Mouse (Mus musculus) kidney, embryonic 15.5 days (tissue): Measurements from ENCODE around the gene Ankrd31. TPM values are rescaled to one million over a fixed set of nuclear protein-coding genes. Genes with fewer than 3 reads are reported as not detected.
"Not testable (repeated sequence)": the region's sequence is repeated elsewhere in the genome, so short reads cannot be mapped to it uniquely, and the experiment has no call there.

Experiments
- ATAC-seq: fragments of 200-750 bp; cut with Nextera tagmentation; replicated peaks from 2 replicates; pipeline ENCODE4 v1.8.0; 2017; ENCODE audit warnings: moderate TSS enrichment; ENCODE audit not compliant: low FRiP score
- H3K27ac ChIP-seq: fragments of 300-500 bp; sonication (generic); 2 replicates; pipeline ENCODE4 v1.5.1; 2015; ENCODE audit warnings: mild to moderate bottlenecking, inconsistent platforms
- H3K27me3 ChIP-seq: fragments of 300-500 bp; sonication (generic); 2 replicates; pipeline ENCODE4 v1.6.1; 2015; ENCODE audit warnings: inconsistent platforms
- H3K36me3 ChIP-seq: fragments of 300-500 bp; sonication (generic); 2 replicates; pipeline ENCODE4 v1.6.1; 2015; ENCODE audit warnings: inconsistent platforms
- H3K4me1 ChIP-seq: fragments of 300-500 bp; sonication (generic); 2 replicates; pipeline ENCODE4 v1.6.1; 2015; ENCODE audit warnings: inconsistent platforms
- H3K4me2 ChIP-seq: fragments of 300-500 bp; sonication (generic); 2 replicates; pipeline ENCODE4 v1.6.1; 2015; ENCODE audit warnings: moderate library complexity, mild to moderate bottlenecking, inconsistent platforms
- H3K4me3 ChIP-seq: fragments of 300-500 bp; sonication (generic); replicated peaks from 2 replicates; pipeline ENCODE4 v1.5.1; 2015; ENCODE audit warnings: mild to moderate bottlenecking, inconsistent platforms
- H3K9ac ChIP-seq: fragments of 300-500 bp; sonication (generic); 2 replicates; pipeline ENCODE4 v1.6.1; 2015; ENCODE audit warnings: mild to moderate bottlenecking, inconsistent platforms
- H3K9me3 ChIP-seq: fragments of 300-500 bp; sonication (generic); replicated peaks from 2 replicates; pipeline ENCODE4 v1.6.1; 2016; ENCODE audit warnings: inconsistent platforms
- WGBS: fragments of 180-500 bp; shearing (Covaris S2); methylation state at CpG from one replicate; pipeline ENCODE4 v1.1.7; 2015; ENCODE audit warnings: mixed read lengths; 5-methylcytosine and 5-hydroxymethylcytosine counted together
- polyA plus RNA-seq: library from polyadenylated mRNA; unstranded; fragments of >200 nt; fragmentation: Nextera tagmentation; extraction: Ambion mirVana; gene quantifications from 2 replicates; pipeline ENCODE4 v1.2.1, GENCODE M21; 2015

Gene Ankrd31
- polyA plus RNA-seq, 1 experiment from 2014 or later = not detected

DNA sequence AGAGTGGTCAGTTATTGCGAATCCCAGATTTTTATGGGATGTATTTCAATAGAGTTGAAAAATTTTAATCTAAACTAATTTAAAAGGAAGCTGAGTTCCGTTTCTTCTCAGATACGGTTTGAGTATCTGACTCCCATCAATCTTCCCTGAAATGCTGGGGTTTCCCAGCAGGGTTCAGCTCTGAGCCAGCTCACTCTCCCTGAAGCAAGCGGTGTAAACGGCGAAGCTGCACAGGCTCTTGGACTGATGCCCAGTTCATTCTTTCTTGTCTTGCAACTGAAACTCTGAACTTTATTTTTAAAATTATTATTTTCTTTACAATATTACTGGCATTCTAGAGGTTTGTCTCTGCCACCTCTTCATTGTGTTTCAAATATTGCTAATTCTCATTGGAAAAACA is 2.0 kb upstream of the Ankrd31 start:
- Histone ChIP-seq H3K4me2 (no peak overlapping the region), H3K27ac (no peak overlapping the region), H3K27me3 (no peaks in the 10 kb centered on the region), H3K4me1 (no peaks in the 10 kb centered on the region), H3K9ac (no peak overlapping the region), H3K9me3 (no peaks in the 10 kb centered on the region), H3K4me3 (no peak overlapping the region), H3K36me3 (no peaks in the 10 kb centered on the region)
- no peak for ATAC-seq
- 41% methylated on average over 6 of the region's 6 CpGs for WGBS

DNA sequence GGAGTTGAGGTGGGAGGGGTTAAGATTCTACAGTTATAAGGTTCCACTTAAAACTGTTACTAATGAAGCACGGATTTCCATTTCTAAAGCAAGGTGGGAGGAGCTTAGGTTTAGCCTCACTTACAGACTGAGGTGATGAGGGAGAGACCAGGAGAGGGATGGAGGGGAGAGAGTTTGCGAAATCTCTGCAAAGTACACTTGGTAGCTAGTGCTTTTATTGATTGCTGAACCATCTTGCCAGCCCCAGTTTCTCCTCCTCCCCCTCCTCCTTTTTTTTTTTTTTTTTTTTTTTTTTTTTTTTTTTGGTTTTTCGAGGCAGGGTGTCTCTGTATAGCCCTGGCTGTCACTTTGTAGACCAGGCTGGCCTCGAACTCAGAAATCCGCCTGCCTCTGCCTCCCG is 1.8 kb downstream of the Ankrd31 start:
- H3K4me1 ChIP-seq = no peaks in the 10 kb centered on the region
- no peak overlapping the region for H3K4me2 ChIP-seq
- no peaks in the 10 kb centered on the region for H3K9me3 ChIP-seq
- no peak overlapping the region for H3K4me3 ChIP-seq
- WGBS = 90% methylated on average over 6 of the region's 6 CpGs
- no peak overlapping the region for H3K9ac ChIP-seq
- H3K27ac ChIP-seq = no peak overlapping the region
- ATAC-seq = no peak
- no peaks in the 10 kb centered on the region for H3K36me3 ChIP-seq
- no peaks in the 10 kb centered on the region for H3K27me3 ChIP-seq

DNA sequence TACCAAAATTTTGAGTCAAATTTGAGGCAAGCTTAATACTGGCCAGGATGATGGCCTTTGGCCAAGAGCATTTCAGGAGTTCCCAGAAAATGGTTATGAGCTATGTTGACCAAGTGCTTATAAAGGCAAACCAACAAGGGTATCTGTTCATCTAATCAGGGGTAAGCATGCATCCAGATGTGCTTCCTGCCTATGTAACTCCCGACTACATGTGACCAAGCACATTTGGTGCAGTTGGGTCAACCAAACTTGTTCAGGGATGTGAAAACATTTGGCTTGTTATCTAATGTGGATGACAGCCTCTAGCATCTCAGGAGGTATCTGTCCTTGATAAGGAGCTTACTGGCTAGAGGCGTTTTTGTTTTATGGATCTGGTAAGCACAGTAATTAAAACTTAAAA is 12.8 kb downstream of the Ankrd31 start:
- H3K4me1 ChIP-seq = no peaks in the 10 kb centered on the region
- no peaks in the 10 kb centered on the region for H3K36me3 ChIP-seq
- H3K4me3 ChIP-seq = no peak overlapping the region
- H3K27me3 ChIP-seq = no peaks in the 10 kb centered on the region
- H3K9ac ChIP-seq = no peak overlapping the region
- WGBS = 83% methylated on average over 2 of the region's 2 CpGs
- no peak overlapping the region for H3K4me2 ChIP-seq
- no peak overlapping the region for H3K27ac ChIP-seq
- no peaks in the 10 kb centered on the region for H3K9me3 ChIP-seq
- no peak for ATAC-seq

DNA sequence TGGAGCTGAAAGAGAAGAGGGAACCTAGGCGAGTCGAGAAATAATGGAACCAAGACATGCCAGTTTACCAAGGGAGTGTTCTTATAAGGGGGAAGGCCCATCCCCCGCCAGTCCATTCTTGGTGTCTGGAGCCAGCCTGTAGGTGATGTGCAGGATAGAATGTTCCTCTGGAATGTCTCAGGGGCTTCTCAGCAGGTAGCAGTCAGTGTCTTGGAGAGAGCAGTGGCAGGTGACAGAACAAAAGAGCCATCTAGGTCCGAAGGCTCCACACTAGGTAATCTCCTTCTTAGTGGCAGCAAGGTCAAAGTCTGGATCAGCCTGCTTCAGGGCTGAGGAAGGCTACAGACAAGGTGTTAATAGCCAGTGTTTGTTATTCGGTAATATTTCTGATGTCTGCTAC is 38.0 kb downstream of the Ankrd31 start:
- H3K36me3 ChIP-seq, ATAC-seq, H3K4me2 ChIP-seq, H3K4me3 ChIP-seq, H3K9ac ChIP-seq, H3K9me3 ChIP-seq, H3K27ac ChIP-seq, H3K4me1 ChIP-seq, H3K27me3 ChIP-seq: not testable (repeated sequence)
- WGBS = 87% methylated on average over 5 of the region's 5 CpGs

- Histone ChIP-seq H3K4me3 (no peak overlapping the region), H3K9ac (no peak overlapping the region), H3K27ac (no peak overlapping the region), H3K9me3 (no peaks in the 10 kb centered on the region), H3K4me2 (no peak overlapping the region), H3K36me3 (no peaks in the 10 kb centered on the region), H3K4me1 (no peaks in the 10 kb centered on the region), H3K27me3 (no peaks in the 10 kb centered on the region)
- 88% methylated on average over 2 of the region's 2 CpGs for WGBS
- ATAC-seq = no peak
These were observed 45.4 kb downstream of the Ankrd31 start for GRCm38 (mm10) chr13:96793451-96793850.

- Histone ChIP-seq H3K4me3 (no peak overlapping the region), H3K36me3 (no peaks in the 10 kb centered on the region), H3K4me2 (no peak overlapping the region), H3K9me3 (no peaks in the 10 kb centered on the region), H3K27ac (no peak overlapping the region), H3K9ac (no peak overlapping the region), H3K27me3 (no peaks in the 10 kb centered on the region), H3K4me1 (no peaks in the 10 kb centered on the region)
- no peak for ATAC-seq
- 67% methylated on average over 3 of the region's 3 CpGs for WGBS
These were observed 47.2 kb downstream of the Ankrd31 start for GRCm38 (mm10) chr13:96795301-96795700.

DNA sequence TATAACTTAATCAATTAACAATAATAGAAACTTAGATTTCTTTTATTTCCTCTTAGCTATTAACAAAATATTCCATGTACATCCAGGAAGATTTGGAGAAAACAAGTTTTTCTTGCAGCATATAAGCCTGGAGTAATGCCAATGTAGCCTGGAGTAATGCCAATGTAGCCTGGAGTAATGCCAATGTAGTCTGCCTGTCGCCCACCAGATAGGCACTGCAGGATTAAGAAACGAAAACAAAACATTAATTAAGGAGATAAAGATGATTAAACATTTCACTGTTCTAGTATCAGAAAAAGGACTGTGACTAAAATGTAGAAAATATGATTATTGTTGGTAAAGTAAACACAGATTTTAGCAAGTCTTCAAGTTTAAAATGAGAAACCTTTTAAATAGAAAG is 49.4 kb downstream of the Ankrd31 start:
- WGBS = 46% methylated on average over 2 of the region's 2 CpGs
- H3K4me2 ChIP-seq = no peak overlapping the region
- no peaks in the 10 kb centered on the region for H3K27me3 ChIP-seq
- no peaks in the 10 kb centered on the region for H3K4me1 ChIP-seq
- H3K9me3 ChIP-seq = no peaks in the 10 kb centered on the region
- no peak overlapping the region for H3K9ac ChIP-seq
- no peak overlapping the region for H3K27ac ChIP-seq
- H3K36me3 ChIP-seq = no peaks in the 10 kb centered on the region
- ATAC-seq = no peak
- no peak overlapping the region for H3K4me3 ChIP-seq

- Histone ChIP-seq H3K9ac (no peak overlapping the region), H3K4me2 (no peak overlapping the region), H3K4me3 (no peak overlapping the region), H3K36me3 (no peaks in the 10 kb centered on the region), H3K4me1 (no peaks in the 10 kb centered on the region), H3K9me3 (no peaks in the 10 kb centered on the region), H3K27me3 (no peaks in the 10 kb centered on the region), H3K27ac (no peak overlapping the region)
- WGBS = 83% methylated on average over 1 of the region's 1 CpGs
- ATAC-seq = no peak
These were observed 101.7 kb downstream of the Ankrd31 start for GRCm38 (mm10) chr13:96849752-96850151.

GRCm38 (mm10) chr13:96852133-96852532 is 104.1 kb downstream of the Ankrd31 start:
- no peaks in the 10 kb centered on the region for H3K27me3 ChIP-seq
- no peaks in the 10 kb centered on the region for H3K36me3 ChIP-seq
- H3K4me2 ChIP-seq = no peak overlapping the region
- H3K27ac ChIP-seq = no peak overlapping the region
- no peak overlapping the region for H3K9ac ChIP-seq
- no peak for ATAC-seq
- no peaks in the 10 kb centered on the region for H3K9me3 ChIP-seq
- no peaks in the 10 kb centered on the region for H3K4me1 ChIP-seq
- whole genome bisulfite sequencing = 71% methylated on average over 2 of the region's 2 CpGs
- H3K4me3 ChIP-seq = no peak overlapping the region

- ATAC-seq = no peak
- WGBS = 61% methylated on average over 1 of the region's 1 CpGs
These were observed 105.2 kb downstream of the Ankrd31 start for GRCm38 (mm10) chr13:96853256-96853655.

DNA sequence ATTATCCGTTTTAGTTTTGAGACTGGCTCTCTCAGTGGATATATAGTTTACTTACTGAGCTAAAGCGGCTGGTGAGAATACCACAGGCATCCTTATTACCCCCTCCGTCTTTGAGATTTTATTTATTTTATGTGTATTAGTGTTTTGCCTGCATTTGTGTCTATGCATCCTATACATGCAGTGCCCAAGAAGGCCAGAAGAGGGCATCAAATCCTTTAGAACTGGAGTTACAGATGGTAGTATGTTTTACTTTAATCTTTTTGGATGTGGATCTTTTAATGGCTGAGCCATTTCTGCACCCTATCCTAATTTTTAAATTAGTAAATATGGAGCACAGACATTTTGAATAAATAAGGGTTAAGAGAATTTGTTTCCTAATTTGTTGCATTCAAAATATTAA is 107.1 kb downstream of the Ankrd31 start:
- Histone ChIP-seq H3K4me3 (no peak overlapping the region), H3K27me3 (no peaks in the 10 kb centered on the region), H3K9me3 (no peaks in the 10 kb centered on the region), H3K4me2 (no peak overlapping the region), H3K4me1 (no peaks in the 10 kb centered on the region), H3K9ac (no peak overlapping the region), H3K36me3 (no peaks in the 10 kb centered on the region), H3K27ac (no peak overlapping the region)
- ATAC-seq = no peak
- 21% methylated on average over 3 of the region's 3 CpGs for WGBS

More at GRCm38 (mm10) chr13:96853256-96853655, 105.2 kb downstream of the Ankrd31 start:
- Histone ChIP-seq H3K36me3 (no peaks in the 10 kb centered on the region), H3K4me2 (no peak overlapping the region), H3K27me3 (no peaks in the 10 kb centered on the region), H3K4me3 (no peak overlapping the region), H3K9me3 (no peaks in the 10 kb centered on the region), H3K27ac (no peak overlapping the region), H3K4me1 (no peaks in the 10 kb centered on the region), H3K9ac (no peak overlapping the region)

DNA sequence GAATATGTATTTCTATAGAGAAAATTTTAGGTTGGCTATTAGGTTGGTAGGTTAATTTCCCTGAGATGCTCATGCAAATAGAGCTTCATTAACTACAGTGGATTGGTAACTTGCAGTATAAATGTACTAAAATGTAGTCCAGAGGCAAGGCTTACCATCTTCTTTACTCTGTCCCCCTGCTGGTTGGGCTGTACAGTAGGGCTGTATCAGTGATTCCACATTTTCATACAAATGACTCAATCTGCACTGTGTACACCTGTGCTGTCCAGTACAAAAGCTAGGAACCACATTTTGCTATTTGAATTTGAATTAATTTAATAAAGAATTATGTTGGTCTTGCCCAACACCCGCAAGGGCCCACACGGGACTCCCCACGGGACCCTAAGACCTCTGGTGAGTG is 111.1 kb downstream of the Ankrd31 start:
- no peaks in the 10 kb centered on the region for H3K36me3 ChIP-seq
- H3K4me2 ChIP-seq = no peak overlapping the region
- H3K9me3 ChIP-seq = no peaks in the 10 kb centered on the region
- no peak overlapping the region for H3K27ac ChIP-seq
- no peaks in the 10 kb centered on the region for H3K4me1 ChIP-seq
- no peak overlapping the region for H3K4me3 ChIP-seq
- H3K27me3 ChIP-seq = no peaks in the 10 kb centered on the region
- WGBS = 82% methylated on average over 3 of the region's 3 CpGs
- no peak overlapping the region for H3K9ac ChIP-seq
- ATAC-seq = no peak

DNA sequence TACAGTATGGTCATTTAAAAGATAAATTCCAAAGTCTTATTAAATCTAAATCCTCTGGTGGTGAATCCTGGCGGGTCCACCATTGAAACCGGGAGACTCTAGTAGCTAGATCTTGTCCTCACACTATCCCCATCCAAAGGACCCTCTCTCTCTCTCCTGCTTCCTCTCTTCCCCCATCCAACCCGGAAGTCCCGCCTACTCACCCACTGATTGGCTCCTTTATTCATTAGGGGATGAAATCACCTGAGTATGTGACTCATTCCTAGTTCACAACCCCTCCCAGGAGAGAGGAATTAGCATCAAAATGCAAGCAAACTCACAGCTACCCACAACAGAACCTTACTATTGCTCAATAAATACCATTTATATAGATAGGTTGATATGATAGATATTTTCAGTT is 122.7 kb downstream of the Ankrd31 start:
- no peak overlapping the region for H3K27ac ChIP-seq
- H3K4me3 ChIP-seq = no peak overlapping the region
- ATAC-seq = no peak
- H3K4me2 ChIP-seq = no peak overlapping the region
- H3K9ac ChIP-seq = no peak overlapping the region
- H3K36me3 ChIP-seq = no peaks in the 10 kb centered on the region
- no peaks in the 10 kb centered on the region for H3K27me3 ChIP-seq
- 87% methylated on average over 4 of the region's 4 CpGs for WGBS
- no peaks in the 10 kb centered on the region for H3K9me3 ChIP-seq
- no peaks in the 10 kb centered on the region for H3K4me1 ChIP-seq
